ENCODE assay signal across 17 mouse cellular contexts in genomic region chr13:102273818-102274217, GRCm38 (mm10).
"Had no signal": no experiment of that assay in that cellular context is flagged by ENCODE, and none has a peak within 500 bp of the region (broad histone marks: within the 10 kb centered on the region; RNA-seq: fewer than 3 reads in every experiment).

No protein-coding gene starts in this region.

- H3K36me3 ChIP-seq: lung, embryonic 15.5 days; midbrain, embryonic 13.5 days; midbrain, embryonic 15.5 days; neural tube, embryonic 12.5 days; stomach, embryonic 15.5 days had no signal

- ATAC-seq: lung, postnatal 0 days; midbrain, embryonic 13.5 days; midbrain, embryonic 15.5 days had no signal

- DNase-seq: lung, adult 2 months; lung, postnatal 14 days; lung, postnatal 36 days; right cerebral cortex, postnatal 14 days; thymus, adult 2 months; thymus, postnatal 25 days; thymus, postnatal 4 days had no signal

- H3K4me3 ChIP-seq: lung, embryonic 15.5 days; megakaryocyte, embryonic 14.5 days; midbrain, embryonic 13.5 days; midbrain, embryonic 15.5 days; neural tube, embryonic 12.5 days; stomach, embryonic 15.5 days had no signal

- H3K9ac ChIP-seq: lung, embryonic 15.5 days; midbrain, embryonic 13.5 days; midbrain, embryonic 15.5 days; neural tube, embryonic 12.5 days; stomach, embryonic 15.5 days had no signal

- H3K9me3 ChIP-seq: lung, embryonic 15.5 days; megakaryocyte, embryonic 14.5 days; midbrain, embryonic 13.5 days; midbrain, embryonic 15.5 days; neural tube, embryonic 12.5 days; stomach, embryonic 15.5 days had no signal

- H3K27ac ChIP-seq: lung, embryonic 15.5 days; macrophage; midbrain, embryonic 13.5 days; midbrain, embryonic 15.5 days; neural tube, embryonic 12.5 days; stomach, embryonic 15.5 days; stomach, postnatal 0 days had no signal

- H3K4me2 ChIP-seq: lung, embryonic 15.5 days; midbrain, embryonic 11.5 days; midbrain, embryonic 13.5 days; midbrain, embryonic 15.5 days; neural tube, embryonic 12.5 days; stomach, embryonic 15.5 days had no signal

- H3K27me3 ChIP-seq: lung, embryonic 15.5 days; megakaryocyte, embryonic 14.5 days; midbrain, embryonic 13.5 days; midbrain, embryonic 15.5 days; neural tube, embryonic 12.5 days; stomach, embryonic 15.5 days had no signal

- H3K4me1 ChIP-seq: lung, embryonic 15.5 days; megakaryocyte, embryonic 14.5 days; midbrain, embryonic 13.5 days; midbrain, embryonic 15.5 days; neural tube, embryonic 12.5 days; stomach, embryonic 15.5 days had no signal
